Mouse (Mus musculus) G1E (cell line): ENCODE results near the gene Dis3.

Experiments used
- CTCF ChIP-seq: IDR thresholded peaks from 2 replicates; pipeline ENCODE4 v1.5.1; 2012; ENCODE audit warnings: low read depth, low read length, inconsistent platforms, mixed read lengths
- GATA1 ChIP-seq: IDR thresholded peaks from 2 replicates; pipeline ENCODE4 v1.6.1; 2012; ENCODE audit warnings: borderline replicate concordance, low read length, inconsistent platforms, mixed read lengths
- POLR2AphosphoS5 ChIP-seq: IDR thresholded peaks from 2 replicates; pipeline ENCODE4 v1.6.1; 2012; ENCODE audit warnings: low read depth, low read length, inconsistent platforms; ENCODE audit not compliant: insufficient replicate concordance
- TAL1 ChIP-seq: conservative IDR thresholded peaks from 2 replicates; pipeline ENCODE4 v1.6.1; 2012; ENCODE audit warnings: low read depth, low read length, inconsistent platforms, mixed read lengths

DNA sequence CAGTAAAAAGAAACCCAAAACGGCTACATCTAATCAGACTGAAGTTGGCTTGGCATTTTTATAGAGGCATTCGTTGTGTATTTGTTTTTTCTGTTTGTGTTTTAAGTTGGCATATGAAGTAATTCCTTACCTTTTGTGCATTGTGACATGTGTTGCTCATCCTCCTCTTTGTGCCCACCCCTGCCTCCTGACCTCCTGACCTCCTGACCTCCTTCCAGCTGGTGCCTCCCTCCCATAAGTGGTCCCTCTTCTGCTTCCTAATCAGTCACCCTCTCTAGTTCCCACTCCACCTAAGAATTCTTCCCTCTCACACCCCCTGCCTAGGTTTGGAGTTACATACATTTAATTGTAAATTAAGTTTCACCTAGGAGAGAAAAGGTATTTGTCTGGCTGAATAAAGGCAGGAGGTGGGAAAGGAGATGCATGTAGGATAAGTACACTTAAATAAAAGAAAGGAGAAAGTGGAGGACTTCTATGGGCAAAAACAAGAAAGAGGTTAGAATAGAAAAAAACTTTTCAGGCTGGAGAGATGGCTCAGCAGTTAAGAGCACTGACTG, 8.1 kb upstream of the Dis3 start:
- TF ChIP-seq CTCF: no peak
- no peak for TF ChIP-seq GATA1
- no peak for TF ChIP-seq POLR2AphosphoS5
- no peak for TF ChIP-seq TAL1
